Mouse (Mus musculus) testis, adult 2 months (tissue): ENCODE measurements around the gene Tmem87a. TPM values are rescaled to one million over a fixed set of nuclear protein-coding genes. Genes with fewer than 3 reads are reported as not detected.
A peak's percentile ranks its signal among the peaks of the same experiment; 100 is the strongest.

ENCODE experiments used
- H3K27ac ChIP-seq: fragments of 200-500 bp; 2 replicates; pipeline ENCODE4 v1.5.1; 2012; ENCODE audit warnings: low read depth, low read length; ENCODE audit not compliant: control insufficient read depth, insufficient read depth
- H3K27me3 ChIP-seq: fragments of 200-500 bp; 2 replicates; pipeline ENCODE4 v1.6.1; 2012; ENCODE audit warnings: mild to moderate bottlenecking, low read length, moderate library complexity; ENCODE audit not compliant: control insufficient read depth, insufficient read depth
- H3K36me3 ChIP-seq: fragments of 200-500 bp; 2 replicates; pipeline ENCODE4 v1.6.1; 2012; ENCODE audit warnings: mild to moderate bottlenecking, low read length; ENCODE audit not compliant: control insufficient read depth, insufficient read depth
- H3K4me1 ChIP-seq: fragments of 200-500 bp; 2 replicates; pipeline ENCODE4 v1.6.1; 2012; ENCODE audit warnings: low read length; ENCODE audit not compliant: control insufficient read depth, insufficient read depth
- H3K4me3 ChIP-seq: fragments of 200-500 bp; 2 replicates; pipeline ENCODE4 v1.5.1; 2012; ENCODE audit warnings: low read depth, mild to moderate bottlenecking, low read length, moderate library complexity, mixed read lengths; ENCODE audit not compliant: control insufficient read depth
- CTCF ChIP-seq: fragments of 200-500 bp; IDR thresholded peaks from 2 replicates; pipeline ENCODE4 v1.5.1; 2012; ENCODE audit warnings: low read depth, mild to moderate bottlenecking, inconsistent platforms, low read length, moderate library complexity; ENCODE audit not compliant: control insufficient read depth, insufficient read depth, insufficient replicate concordance
- POLR2A ChIP-seq: fragments of 200-500 bp; IDR thresholded peaks from 2 replicates; pipeline ENCODE4 v1.6.1; 2012; ENCODE audit warnings: low read depth, mild to moderate bottlenecking, inconsistent platforms, low read length, moderate library complexity; ENCODE audit not compliant: control insufficient read depth
- polyA plus RNA-seq: library from polyadenylated mRNA; depleted of rRNA; stranded (reverse); fragments of >200 nt; gene quantifications from 2 replicates; pipeline ENCODE4 v1.2.3, GENCODE M21; 2012

Gene Tmem87a
- polyA plus RNA-seq, 1 experiment = 7.2 TPM

DNA sequence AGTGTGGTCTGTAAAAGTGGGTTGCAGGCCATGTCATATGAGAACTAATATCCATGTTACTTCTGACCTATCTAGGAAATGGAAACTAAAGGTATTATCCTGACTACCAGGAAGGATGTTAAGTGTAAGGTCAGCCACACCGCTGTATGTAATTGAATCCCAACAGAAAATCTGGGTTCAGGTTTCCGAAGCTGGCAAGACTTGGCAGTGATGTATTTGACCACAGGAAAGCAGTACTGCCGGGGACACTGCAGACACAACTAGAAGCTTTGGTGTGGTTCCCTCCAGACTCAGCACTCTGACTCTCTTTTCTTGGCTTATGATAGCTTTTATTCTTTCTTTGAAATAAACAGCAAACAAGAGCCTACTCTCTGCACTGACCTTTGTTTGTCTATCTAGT lies 37.4 kb downstream of the Tmem87a start:
- no peak overlapping the region for H3K27ac ChIP-seq
- H3K36me3 ChIP-seq = no peaks in the 10 kb centered on the region; the same call in none of the 2 replicates
- H3K4me3 ChIP-seq = no peak overlapping the region
- H3K4me1 ChIP-seq = no peaks in the 10 kb centered on the region
- TF ChIP-seq POLR2A = no peak
- no peak for TF ChIP-seq CTCF
- H3K27me3 ChIP-seq = no peaks in the 10 kb centered on the region

DNA sequence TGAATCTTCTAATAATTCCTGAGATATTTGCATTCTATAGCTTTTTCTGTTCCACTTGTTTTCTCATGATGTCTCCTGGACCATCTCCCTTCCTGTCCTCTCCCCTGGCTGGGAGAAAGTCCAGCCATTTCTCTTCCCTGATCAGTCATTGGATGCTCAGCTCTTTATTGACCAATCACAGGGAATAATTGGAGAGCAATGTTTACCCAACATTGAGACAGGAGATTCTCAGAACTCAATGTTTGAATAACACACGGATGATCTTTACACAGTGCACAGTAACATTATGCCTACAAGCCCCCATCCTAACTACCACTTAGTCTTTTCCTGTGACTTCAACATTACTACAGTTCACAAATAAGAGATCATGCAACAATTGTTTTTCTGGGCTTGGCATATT lies 43.5 kb downstream of the Tmem87a start:
- Histone ChIP-seq H3K4me1 (no peaks in the 10 kb centered on the region), H3K27me3 (no peaks in the 10 kb centered on the region), H3K36me3 (no peaks in the 10 kb centered on the region; the same call in 1 of the 2 replicates), H3K4me3 (no peak overlapping the region), H3K27ac (no peak overlapping the region)
- TF ChIP-seq CTCF = no peak
- no peak for TF ChIP-seq POLR2A

DNA sequence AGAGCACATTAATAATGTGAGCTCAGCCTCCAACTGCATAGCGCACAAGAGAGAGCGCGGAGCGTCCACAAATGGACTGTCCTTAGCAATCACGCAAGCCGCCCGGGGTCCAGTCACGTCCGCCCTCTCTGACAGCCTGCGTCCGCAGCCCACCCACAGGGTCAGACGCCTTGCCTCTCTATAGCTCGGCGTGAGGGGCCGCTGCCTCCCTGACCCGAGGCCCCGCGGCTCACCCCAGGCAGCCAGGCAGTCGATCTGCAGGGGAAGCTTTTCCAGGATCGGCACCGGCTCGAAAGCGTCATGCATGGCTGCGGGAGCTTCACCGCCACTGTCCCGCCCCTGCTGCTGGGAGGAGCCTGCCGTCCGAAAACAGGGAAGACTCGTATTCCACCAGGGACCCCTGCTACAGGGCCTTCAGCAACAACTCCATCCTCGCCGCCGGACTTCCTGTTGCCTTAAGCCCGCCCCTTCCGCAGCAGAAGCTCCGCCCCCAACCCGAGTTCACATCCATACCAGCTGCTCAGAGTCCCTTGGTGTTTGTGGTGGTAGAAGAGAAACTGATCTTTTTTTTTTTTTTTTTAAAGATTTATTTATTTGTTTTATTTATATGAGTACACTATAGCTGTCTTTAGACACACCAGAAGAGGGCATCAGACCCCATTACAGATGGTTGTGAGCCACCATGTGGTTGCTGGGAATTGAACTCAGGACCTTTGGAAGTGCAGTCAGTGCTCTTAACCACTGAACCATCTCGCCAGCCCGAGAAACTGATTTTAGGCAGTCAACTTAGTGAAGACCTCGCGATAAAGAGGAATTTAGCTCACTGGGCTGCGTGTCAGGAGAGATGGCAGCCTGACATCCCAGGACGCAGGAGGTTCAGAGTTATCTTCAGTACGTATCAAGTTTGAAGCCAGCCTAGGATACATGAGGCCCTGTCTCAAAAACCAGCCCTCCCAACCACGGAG lies 50.9 kb downstream of the Tmem87a start, which contains the start of gene Vps39:
TSS of gene Vps39 (minus strand) at position 456 of the 965 bp plus-strand sequence.
- H3K4me3 ChIP-seq = peak within 1 kb of the TSS; percentile 89
- H3K27ac ChIP-seq = peak within 1 kb of the TSS; percentile 33
- H3K4me1 ChIP-seq = peaks cover 2% of the 10 kb centered on the region; the same call in 1 of the 2 replicates
- no peaks in the 10 kb centered on the region for H3K27me3 ChIP-seq
- no peaks in the 10 kb centered on the region for H3K36me3 ChIP-seq
- TF ChIP-seq POLR2A = peak; percentile 83
- no peak for TF ChIP-seq CTCF

DNA sequence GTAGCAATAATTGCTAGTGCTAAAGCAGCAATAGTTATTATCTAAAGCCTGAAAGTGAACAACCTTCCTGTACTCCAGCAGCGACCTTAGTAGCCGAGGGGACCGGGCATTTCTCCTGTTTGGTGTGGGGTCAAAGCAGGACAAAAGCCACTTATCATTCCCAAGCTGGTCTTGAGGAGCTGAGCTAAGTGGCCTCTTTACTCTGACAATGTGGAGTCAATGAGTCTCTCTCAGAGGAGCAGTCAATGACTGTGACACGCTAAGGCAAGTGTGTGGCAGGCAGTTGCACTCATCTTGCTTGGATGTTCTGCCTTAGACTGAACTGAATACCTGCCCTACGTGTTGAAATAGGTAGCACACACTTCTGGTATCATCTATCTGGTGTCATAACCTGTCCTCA lies 52.6 kb downstream of the Tmem87a start:
- no peak overlapping the region for H3K4me3 ChIP-seq
- no peaks in the 10 kb centered on the region for H3K36me3 ChIP-seq
- H3K4me1 ChIP-seq = peaks cover 2% of the 10 kb centered on the region; the same call in 1 of the 2 replicates
- no peak overlapping the region for H3K27ac ChIP-seq
- no peak for TF ChIP-seq CTCF
- TF ChIP-seq POLR2A = no peak
- H3K27me3 ChIP-seq = no peaks in the 10 kb centered on the region

DNA sequence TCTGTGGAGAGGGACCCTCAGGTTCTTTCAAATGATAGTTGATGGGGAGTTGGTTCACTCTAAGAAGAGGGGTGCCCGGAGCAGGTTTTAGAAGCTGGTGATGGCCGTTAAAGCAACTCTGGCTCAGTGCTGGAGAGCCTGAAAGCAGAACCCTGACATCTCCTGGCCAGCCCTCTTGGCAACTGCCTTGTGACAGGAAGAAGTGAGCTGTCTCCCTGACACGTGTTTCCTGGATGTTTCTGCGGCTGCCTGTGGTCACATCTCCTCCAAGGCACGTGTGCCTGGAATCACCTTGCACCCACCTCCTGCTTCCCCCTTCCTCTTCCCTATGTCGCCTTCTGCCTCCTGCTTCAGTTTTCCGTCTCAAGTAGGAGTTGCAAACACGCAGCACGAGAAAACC lies 55.8 kb downstream of the Tmem87a start:
- H3K36me3 ChIP-seq = no peaks in the 10 kb centered on the region
- no peaks in the 10 kb centered on the region for H3K4me1 ChIP-seq
- H3K27me3 ChIP-seq = no peaks in the 10 kb centered on the region
- no peak overlapping the region for H3K27ac ChIP-seq
- no peak overlapping the region for H3K4me3 ChIP-seq
- TF ChIP-seq CTCF (no peak), POLR2A (no peak)

DNA sequence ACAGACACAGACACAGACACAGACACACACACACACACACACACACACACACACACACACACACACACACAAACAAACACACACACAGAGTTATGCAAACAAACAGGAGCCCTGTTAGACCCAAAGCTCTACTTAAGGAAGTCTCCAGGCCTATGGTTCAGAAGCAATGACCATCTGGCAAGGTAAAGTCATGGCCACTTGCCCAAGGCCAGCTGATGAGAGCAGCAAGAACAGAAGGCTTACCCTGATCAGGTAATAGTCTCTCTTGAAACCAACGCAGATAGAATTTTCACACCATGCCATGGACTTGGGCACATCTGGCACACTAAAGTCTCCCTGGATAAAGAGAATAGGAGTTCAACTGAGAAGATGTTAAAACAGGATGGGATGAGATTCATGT lies 62.2 kb downstream of the Tmem87a start:
- no peak overlapping the region for H3K27ac ChIP-seq
- no peak for TF ChIP-seq POLR2A
- no peak for TF ChIP-seq CTCF
- H3K27me3 ChIP-seq = no peaks in the 10 kb centered on the region
- no peaks in the 10 kb centered on the region for H3K4me1 ChIP-seq
- H3K36me3 ChIP-seq = peaks cover 3% of the 10 kb centered on the region; the same call in 1 of the 2 replicates
- no peak overlapping the region for H3K4me3 ChIP-seq

DNA sequence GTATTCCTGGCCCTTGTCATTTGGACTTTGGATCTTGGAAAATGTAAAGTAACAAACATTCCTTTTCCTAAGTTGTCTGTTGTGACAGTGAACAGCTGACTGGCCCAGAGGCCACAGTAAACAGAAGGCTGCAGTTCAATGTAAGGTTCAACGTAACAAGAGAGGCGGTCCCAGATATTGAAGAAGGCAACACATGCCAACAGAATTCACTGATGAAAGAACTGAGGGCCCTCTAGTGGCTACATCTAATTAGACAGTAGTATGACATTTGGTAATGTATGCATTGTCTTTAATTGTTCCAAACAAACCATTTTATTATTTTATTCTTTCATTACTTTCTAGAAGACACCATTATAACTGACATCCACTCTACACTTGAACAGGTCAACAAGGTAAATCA lies 66.0 kb downstream of the Tmem87a start:
- Histone ChIP-seq H3K27ac (no peak overlapping the region), H3K4me3 (no peak overlapping the region), H3K27me3 (no peaks in the 10 kb centered on the region), H3K4me1 (no peaks in the 10 kb centered on the region), H3K36me3 (peaks cover 3% of the 10 kb centered on the region; the same call in 1 of the 2 replicates)
- TF ChIP-seq POLR2A (no peak), CTCF (no peak)
